Mouse (Mus musculus) ES-Bruce4 (cell line): ENCODE measurements around the gene Gpr156.

ENCODE experiments used
- CTCF ChIP-seq: IDR thresholded peaks from one replicate; pipeline ENCODE4 v1.8.1; 2011; ENCODE audit warnings: low read depth, low read length
- EP300 ChIP-seq: IDR thresholded peaks from 2 replicates; pipeline ENCODE4 v1.6.1; 2011; ENCODE audit warnings: low read depth, low read length; ENCODE audit not compliant: insufficient read depth
- POLR2A ChIP-seq: IDR thresholded peaks from one replicate; pipeline ENCODE4 v1.8.1; 2011; ENCODE audit warnings: low read length; ENCODE audit not compliant: insufficient read depth

DNA sequence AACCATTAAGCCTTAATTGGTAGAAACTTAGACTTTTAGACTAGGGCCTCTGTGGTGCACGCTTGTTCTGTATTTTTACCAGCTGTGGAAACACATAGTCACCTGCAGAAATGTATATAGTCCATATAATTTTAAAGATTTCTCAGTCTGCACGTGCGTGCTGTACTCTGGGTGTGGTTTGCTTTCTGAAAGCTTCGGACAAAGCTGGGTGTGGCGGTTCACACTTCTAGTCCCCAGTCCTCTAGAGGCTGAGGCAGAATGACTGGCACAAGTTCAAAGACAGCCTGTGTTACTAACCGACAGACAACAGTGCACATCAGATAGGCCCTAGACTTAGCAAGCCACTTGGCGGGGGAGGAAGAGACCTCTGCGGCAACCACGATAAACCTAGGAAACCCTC, 116.3 kb downstream of the Gpr156 start:
- no peak for TF ChIP-seq POLR2A
- TF ChIP-seq CTCF, result no peak
- TF ChIP-seq EP300, result no peak
